Mouse (Mus musculus) stomach, postnatal 0 days (tissue): Measurements from ENCODE around the gene Kat2b. TPM values are rescaled to one million over a fixed set of nuclear protein-coding genes. Genes with fewer than 3 reads are reported as not detected.
A peak's percentile ranks its signal among the peaks of the same experiment; 100 is the strongest.
"Not testable (repeated sequence)": the region's sequence is repeated elsewhere in the genome, so short reads cannot be mapped to it uniquely, and the experiment has no call there.

ENCODE experiments used
- ATAC-seq: fragments of 200-750 bp; cut with Nextera tagmentation; 2 replicates; pipeline ENCODE4 v1.8.0; 2017; ENCODE audit not compliant: low FRiP score, low TSS enrichment
- DNase-seq: peaks from one replicate; pipeline ENCODE4 v3.0.0-alpha.2; 2016; ENCODE audit warnings: low spot score
- H3K27ac ChIP-seq: fragments of 300-500 bp; sonication (generic); replicated peaks from 2 replicates; pipeline ENCODE4 v1.5.1; 2014; ENCODE audit warnings: mild to moderate bottlenecking, control low read depth
- H3K27me3 ChIP-seq: fragments of 300-500 bp; sonication (generic); 2 replicates; pipeline ENCODE4 v1.6.1; 2014; ENCODE audit warnings: low read length; ENCODE audit not compliant: control insufficient read depth, insufficient read depth
- H3K36me3 ChIP-seq: fragments of 300-500 bp; sonication (generic); 2 replicates; pipeline ENCODE4 v1.6.1; 2014; ENCODE audit warnings: low read length, mixed read lengths; ENCODE audit not compliant: control insufficient read depth, insufficient read depth
- H3K4me1 ChIP-seq: fragments of 300-500 bp; sonication (generic); replicated peaks from 2 replicates; pipeline ENCODE4 v1.6.1; 2014; ENCODE audit warnings: antibody characterized with exemption; ENCODE audit not compliant: control insufficient read depth, insufficient read depth
- H3K4me2 ChIP-seq: fragments of 300-500 bp; sonication (generic); replicated peaks from 2 replicates; pipeline ENCODE4 v1.6.1; 2014; ENCODE audit warnings: low read depth, mild to moderate bottlenecking, control low read depth, moderate library complexity
- H3K4me3 ChIP-seq: fragments of 300-500 bp; sonication (generic); 2 replicates; pipeline ENCODE4 v1.5.1; 2014; ENCODE audit warnings: low read depth, low read length, control low read depth
- H3K9ac ChIP-seq: fragments of 300-500 bp; sonication (generic); 2 replicates; pipeline ENCODE4 v1.6.1; 2014; ENCODE audit warnings: mild to moderate bottlenecking, low read length, control low read depth, mixed read lengths
- H3K9me3 ChIP-seq: fragments of 300-500 bp; sonication (generic); 2 replicates; pipeline ENCODE4 v1.6.1; 2016; ENCODE audit warnings: low read length; ENCODE audit not compliant: control insufficient read depth
- CTCF ChIP-seq: IDR thresholded peaks from 2 replicates; pipeline ENCODE4 v1.5.1; 2016; ENCODE audit warnings: antibody characterized with exemption, low read depth, mild to moderate bottlenecking, moderate library complexity
- EP300 ChIP-seq: optimal IDR thresholded peaks from 2 replicates; pipeline ENCODE3; 2016; ENCODE audit warnings: antibody characterized with exemption
- WGBS: fragments of 180-500 bp; shearing (Covaris S2); extraction: QIAGEN DNeasy Blood & Tissue Kit; methylation state at CpG from one replicate; pipeline ENCODE4 v1.1.7; 2014; 5-methylcytosine and 5-hydroxymethylcytosine counted together
- polyA plus RNA-seq: library from polyadenylated mRNA; unstranded; fragments of >200 nt; fragmentation: Nextera tagmentation; extraction: Ambion mirVana; gene quantifications from 2 replicates; pipeline ENCODE4 v1.2.1, GENCODE M21; 2015

Gene Kat2b
- polyA plus RNA-seq, result 3.8 and 4.9 TPM in 2 replicates

DNA sequence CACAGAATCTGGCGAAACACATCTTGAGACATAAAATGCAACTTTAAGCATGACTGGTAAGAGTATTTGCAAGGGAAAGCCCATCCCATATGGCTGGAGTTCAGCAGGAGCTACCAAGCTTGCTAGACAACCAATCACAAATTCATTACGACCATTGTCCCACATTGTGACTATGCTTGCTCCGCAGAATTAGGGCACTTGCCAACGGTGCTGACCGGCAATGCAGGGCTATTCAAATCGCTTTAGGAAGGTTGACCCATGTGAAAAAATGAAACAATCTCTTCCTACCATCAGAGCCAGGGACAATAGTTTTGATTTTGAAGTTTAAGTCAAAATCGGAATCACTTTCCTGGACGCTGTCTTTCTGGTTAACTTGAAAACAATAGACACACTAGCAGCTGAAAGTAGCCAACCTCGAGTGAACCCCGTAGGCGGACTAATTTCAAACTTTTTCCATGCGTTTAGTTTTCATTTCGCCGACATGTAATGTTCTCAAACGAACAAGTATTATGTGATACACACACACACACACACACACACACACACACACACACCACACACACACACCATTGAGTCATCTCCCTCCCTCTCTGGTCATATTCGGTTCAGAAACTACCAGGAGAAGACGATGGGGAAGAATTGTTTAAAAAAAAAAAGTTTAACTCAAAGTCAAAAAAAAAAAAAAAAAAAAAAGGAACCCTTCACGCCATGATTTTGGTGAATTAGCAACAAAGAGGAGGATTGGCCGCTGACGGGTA lies at the start of gene Kat2b:
TSS of gene Kat2b (plus strand) at position 701 of the 758 bp plus-strand sequence.
- no peaks in the 10 kb centered on the region for H3K36me3 ChIP-seq
- no peaks in the 10 kb centered on the region for H3K4me1 ChIP-seq
- peak within 1 kb of the TSS; percentile 87 for H3K4me3 ChIP-seq
- H3K9me3 ChIP-seq, result no peaks in the 10 kb centered on the region
- H3K9ac ChIP-seq, result peak within 1 kb of the TSS; percentile 92
- no peaks in the 10 kb centered on the region for H3K27me3 ChIP-seq
- DNase-seq (peak; percentile 37), ATAC-seq (no peak)
- peak within 1 kb of the TSS; percentile 96 for H3K4me2 ChIP-seq
- no peak for TF ChIP-seq EP300
- no peak for TF ChIP-seq CTCF
- WGBS, result 3% methylated on average over 20 of the region's 20 CpGs
- H3K27ac ChIP-seq, result peak within 1 kb of the TSS; percentile 98

- ATAC-seq (no peak), DNase-seq (no peak)
- no peak overlapping the region for H3K4me3 ChIP-seq
- no peaks in the 10 kb centered on the region for H3K27me3 ChIP-seq
- no peak overlapping the region for H3K4me2 ChIP-seq
- TF ChIP-seq EP300 (no peak), CTCF (peak; percentile 27)
- no peak overlapping the region for H3K27ac ChIP-seq
- H3K36me3 ChIP-seq, result no peaks in the 10 kb centered on the region
- no peak overlapping the region for H3K9ac ChIP-seq
- H3K9me3 ChIP-seq, result no peaks in the 10 kb centered on the region
- no peaks in the 10 kb centered on the region for H3K4me1 ChIP-seq
These were observed 47.3 kb upstream of the Kat2b start for GRCm38 (mm10) chr17:53519364-53519763.

GRCm38 (mm10) chr17:53520509-53520908 lies 46.2 kb upstream of the Kat2b start:
- no peak for DNase-seq
- ATAC-seq, result no peak

DNA sequence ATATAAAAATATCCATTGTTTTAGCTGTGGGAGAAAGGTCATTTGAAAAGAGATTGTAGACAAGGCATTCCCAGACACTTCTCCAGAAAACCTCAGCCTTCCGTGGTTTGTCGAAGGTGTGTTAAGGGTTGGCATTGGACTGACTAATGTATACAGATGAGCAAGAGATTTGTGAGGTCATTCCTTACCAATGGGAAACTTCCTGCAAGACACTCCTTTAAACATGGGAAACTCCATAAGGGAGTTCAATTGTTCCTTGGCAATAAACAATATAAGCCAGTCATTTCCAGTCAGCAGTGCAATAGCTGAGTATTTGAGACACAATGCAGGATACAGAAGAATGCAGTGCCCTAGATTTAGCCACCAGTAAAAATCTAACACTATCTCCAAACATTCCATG lies 38.6 kb upstream of the Kat2b start:
- no peaks in the 10 kb centered on the region for H3K27me3 ChIP-seq
- H3K9ac ChIP-seq, result no peak overlapping the region
- H3K27ac ChIP-seq, result no peak overlapping the region

More at GRCm38 (mm10) chr17:53520509-53520908, 46.2 kb upstream of the Kat2b start:
- Histone ChIP-seq H3K36me3 (no peaks in the 10 kb centered on the region), H3K27me3 (no peaks in the 10 kb centered on the region), H3K9ac (no peak overlapping the region), H3K4me1 (no peaks in the 10 kb centered on the region), H3K4me2 (no peak overlapping the region), H3K9me3 (no peaks in the 10 kb centered on the region), H3K4me3 (no peak overlapping the region), H3K27ac (no peak overlapping the region)
- TF ChIP-seq EP300 (no peak), CTCF (no peak)

GRCm38 (mm10) chr17:53531160-53531559 lies 35.5 kb upstream of the Kat2b start:
- DNase-seq, result no peak
- Histone ChIP-seq H3K4me3 (no peak overlapping the region), H3K9ac (no peak overlapping the region), H3K27ac (no peak overlapping the region), H3K36me3 (no peaks in the 10 kb centered on the region), H3K9me3 (no peaks in the 10 kb centered on the region), H3K27me3 (no peaks in the 10 kb centered on the region), H3K4me2 (no peak overlapping the region), H3K4me1 (no peaks in the 10 kb centered on the region)
- TF ChIP-seq EP300, result no peak
- TF ChIP-seq CTCF, result peak; percentile 47
- no peak for ATAC-seq
- WGBS, result 56% methylated on average over 2 of the region's 2 CpGs

More for the DNA sequence above, 38.6 kb upstream of the Kat2b start:
- DNase-seq, result no peak
- Histone ChIP-seq H3K4me1 (no peaks in the 10 kb centered on the region), H3K36me3 (no peaks in the 10 kb centered on the region), H3K4me2 (no peak overlapping the region), H3K4me3 (no peak overlapping the region), H3K9me3 (no peaks in the 10 kb centered on the region)
- 79% methylated on average over 2 of the region's 2 CpGs for WGBS
- no peak for ATAC-seq
- no peak for TF ChIP-seq CTCF
- no peak for TF ChIP-seq EP300

GRCm38 (mm10) chr17:53532425-53532824 lies 34.2 kb upstream of the Kat2b start:
- no peak for ATAC-seq
- H3K4me1 ChIP-seq, result no peaks in the 10 kb centered on the region
- TF ChIP-seq CTCF (no peak), EP300 (no peak)
- H3K4me2 ChIP-seq, result no peak overlapping the region
- no peak overlapping the region for H3K9ac ChIP-seq
- peak; percentile 33 for DNase-seq
- WGBS, result 31% methylated on average over 2 of the region's 2 CpGs
- no peak overlapping the region for H3K27ac ChIP-seq
- no peaks in the 10 kb centered on the region for H3K9me3 ChIP-seq
- no peak overlapping the region for H3K4me3 ChIP-seq
- H3K27me3 ChIP-seq, result no peaks in the 10 kb centered on the region
- H3K36me3 ChIP-seq, result no peaks in the 10 kb centered on the region

DNA sequence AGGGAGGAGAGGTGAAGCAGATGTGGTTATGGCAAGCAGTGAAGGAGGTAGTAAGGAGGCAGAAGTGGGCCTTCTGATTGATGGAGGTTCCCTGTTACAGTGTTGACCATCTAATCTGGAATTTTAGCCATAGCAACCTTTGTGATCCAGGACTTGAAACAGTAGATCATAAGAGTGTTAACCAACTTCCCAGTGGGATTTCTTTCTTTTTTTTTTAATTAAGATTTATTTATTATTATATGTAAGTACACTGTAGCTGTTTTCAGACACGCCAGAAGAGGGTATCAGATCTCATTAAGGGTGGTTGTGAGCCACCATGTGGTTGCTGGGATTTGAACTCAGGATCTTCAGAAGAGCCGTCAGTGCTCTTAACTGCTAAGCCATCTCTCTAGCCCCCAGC lies 27.3 kb upstream of the Kat2b start, which contains the start of gene Pp2d1:
TSS of gene Pp2d1 (minus strand) at position 101 of the 400 bp plus-strand sequence.
- not testable (repeated sequence) for ATAC-seq, H3K4me2 ChIP-seq, H3K27ac ChIP-seq, H3K9me3 ChIP-seq, H3K4me1 ChIP-seq, H3K9ac ChIP-seq, H3K36me3 ChIP-seq, H3K4me3 ChIP-seq, H3K27me3 ChIP-seq, DNase-seq
- WGBS, result 79% methylated on average over 2 of the region's 2 CpGs
